In genomic region chr8:128551421-128552139, GRCm38 (mm10) we compare ENCODE assay signal across 9 mouse cellular contexts.
DNase-seq lines count a peak whose midpoint lies in the region; ATAC-seq and TF ChIP-seq lines count a peak whose summit lies in the region.
"Had no signal": no experiment of that assay in that cellular context is flagged by ENCODE, and none has a peak within 500 bp of the region (broad histone marks: within the 10 kb centered on the region; RNA-seq: fewer than 3 reads in every experiment).

No protein-coding gene starts in this region.

- H3K4me2 ChIP-seq in liver, embryonic 12.5 days: no peak overlapping the region
- no peak overlapping the region for H3K4me2 ChIP-seq in forebrain, postnatal 0 days (ENCODE audit: low read depth)
- H3K4me2 ChIP-seq in neural tube, embryonic 13.5 days: no peak overlapping the region
- H3K4me2 ChIP-seq: embryonic facial prominence, embryonic 13.5 days had no signal

- no peak for ATAC-seq in liver, embryonic 12.5 days
- peak; percentile 36; the same call in 1 of the 2 replicates for ATAC-seq in forebrain, postnatal 0 days
- ATAC-seq in neural tube, embryonic 13.5 days (ENCODE audit: low read depth): peak; percentile 36; the same call in 1 of the 2 replicates

- no peaks in the 10 kb centered on the region for H3K27me3 ChIP-seq in liver, embryonic 12.5 days (replicated peaks)
- no peaks in the 10 kb centered on the region for H3K27me3 ChIP-seq in forebrain, postnatal 0 days (ENCODE audit: insufficient read depth, low read length)
- H3K27me3 ChIP-seq in limb, embryonic 10.5 days (ENCODE audit: low read depth, poor library complexity, severe bottlenecking): no peaks in the 10 kb centered on the region
- no peaks in the 10 kb centered on the region for H3K27me3 ChIP-seq in neural tube, embryonic 13.5 days
- H3K27me3 ChIP-seq: embryonic facial prominence, embryonic 13.5 days had no signal

- DNase-seq in liver: peak; percentile 58
- DNase-seq in cerebellum, adult 18-20 months: peak; percentile 49 to 59
- DNase-seq in forebrain, postnatal 0 days: peak; percentile 84
- DNase-seq in induced T-regulatory cell, adult 2 months (ENCODE audit: low read depth): peak; percentile 92
- peak; percentile 69 for DNase-seq in limb, embryonic 10.5 days (ENCODE audit: low spot score)
- peak; percentile 27 for DNase-seq in telencephalon, adult 2 months (ENCODE audit: low read depth, low spot score)

- TF ChIP-seq CTCF in forebrain, postnatal 0 days (IDR thresholded peaks at IDR 0.05; ENCODE audit: low read depth): peak; percentile 89

- H3K9me3 ChIP-seq in liver, embryonic 12.5 days (replicated peaks): no peaks in the 10 kb centered on the region
- H3K9me3 ChIP-seq in forebrain, postnatal 0 days (ENCODE audit: low read length): no peaks in the 10 kb centered on the region
- H3K9me3 ChIP-seq in limb, embryonic 10.5 days (replicated peaks): no peaks in the 10 kb centered on the region
- H3K9me3 ChIP-seq in neural tube, embryonic 13.5 days: no peaks in the 10 kb centered on the region
- H3K9me3 ChIP-seq: embryonic facial prominence, embryonic 13.5 days had no signal

- H3K4me1 ChIP-seq in liver, embryonic 12.5 days: no peaks in the 10 kb centered on the region
- no peaks in the 10 kb centered on the region for H3K4me1 ChIP-seq in forebrain, postnatal 0 days (ENCODE audit: insufficient read depth)
- H3K4me1 ChIP-seq in limb, embryonic 10.5 days: no peaks in the 10 kb centered on the region
- 0 out of 2 replicates have a peak, but pooled peaks cover 8% of the 10 kb centered on the region for H3K4me1 ChIP-seq in neural tube, embryonic 13.5 days (replicated peaks)
- H3K4me1 ChIP-seq: embryonic facial prominence, embryonic 13.5 days had no signal

- H3K27ac ChIP-seq in liver, embryonic 12.5 days: no peak overlapping the region
- H3K27ac ChIP-seq in forebrain, postnatal 0 days (ENCODE audit: low read depth, low read length): no peak overlapping the region
- H3K27ac ChIP-seq in limb, embryonic 10.5 days: no peak overlapping the region
- H3K27ac ChIP-seq in neural tube, embryonic 13.5 days (replicated peaks): no peak overlapping the region
- H3K27ac ChIP-seq: embryonic facial prominence, embryonic 13.5 days had no signal

- H3K4me3 ChIP-seq in liver, embryonic 12.5 days: no peak overlapping the region
- no peak overlapping the region for H3K4me3 ChIP-seq in forebrain, postnatal 0 days (ENCODE audit: low read depth, low read length)
- H3K4me3 ChIP-seq in limb, embryonic 10.5 days: no peak overlapping the region
- H3K4me3 ChIP-seq in neural tube, embryonic 13.5 days: no peak overlapping the region
- H3K4me3 ChIP-seq: embryonic facial prominence, embryonic 13.5 days had no signal

- 47% methylated on average over 15 of the region's 15 CpGs for WGBS in liver, embryonic 12.5 days (ENCODE audit: insufficient replicate concordance)
- WGBS in forebrain, postnatal 0 days: 41% methylated on average over 15 of the region's 15 CpGs
- 58% methylated on average over 15 of the region's 15 CpGs for WGBS in limb, embryonic 10.5 days
- WGBS in neural tube, embryonic 13.5 days: 48% methylated on average over 15 of the region's 15 CpGs

- H3K36me3 ChIP-seq in liver, embryonic 12.5 days: no peaks in the 10 kb centered on the region
- no peaks in the 10 kb centered on the region for H3K36me3 ChIP-seq in forebrain, postnatal 0 days (ENCODE audit: insufficient read depth)
- H3K36me3 ChIP-seq in limb, embryonic 10.5 days: no peaks in the 10 kb centered on the region
- no peaks in the 10 kb centered on the region for H3K36me3 ChIP-seq in neural tube, embryonic 13.5 days
- H3K36me3 ChIP-seq: embryonic facial prominence, embryonic 13.5 days had no signal

- H3K9ac ChIP-seq in liver, embryonic 12.5 days: no peak overlapping the region
- no peak overlapping the region for H3K9ac ChIP-seq in forebrain, postnatal 0 days
- H3K9ac ChIP-seq in neural tube, embryonic 13.5 days: no peak overlapping the region
- H3K9ac ChIP-seq: embryonic facial prominence, embryonic 13.5 days had no signal

Comparison
In these comparisons a context has a peak if more than half of its experiments do, and no peak if none do; other contexts are left out.
1. DNase-seq: peak in every context shown above with its lines; median percentile 92 in induced T-regulatory cell, adult 2 months; 84 in forebrain, postnatal 0 days; 69 in limb, embryonic 10.5 days; 58 in liver; 54 in cerebellum, adult 18-20 months; 27 in telencephalon, adult 2 months.